Comparison of ENCODE assay signal across 8 mouse cellular contexts in genomic region chr3:58526408-58526737, GRCm38 (mm10). TPM values are rescaled to one million over a fixed set of nuclear protein-coding genes. Genes with fewer than 3 reads are reported as not detected.
A peak's percentile ranks its signal among the peaks of the same experiment; 100 is the strongest.
DNase-seq lines count a peak whose midpoint lies in the region; ATAC-seq and TF ChIP-seq lines count a peak whose summit lies in the region.

No protein-coding gene starts in this region.

- no peak for TF ChIP-seq EP300 in ES-Bruce4 (IDR thresholded peaks at IDR 0.05; ENCODE audit: insufficient read depth, low read depth, low read length)

- H3K9ac ChIP-seq in heart, embryonic 14.5 days (ENCODE audit: low read length) = peak overlapping the region; percentile 94
- peak overlapping the region; percentile 90 for H3K9ac ChIP-seq in ES-Bruce4 (ENCODE audit: low read depth, poor library complexity, severe bottlenecking)
- H3K9ac ChIP-seq in liver, embryonic 16.5 days (ENCODE audit: low read depth, low read length) = peak overlapping the region; percentile 92

- TF ChIP-seq CTCF in ES-Bruce4 (IDR thresholded peaks at IDR 0.05; ENCODE audit: low read depth, low read length) = no peak

- peaks cover 29% of the 10 kb centered on the region for H3K36me3 ChIP-seq in heart, embryonic 14.5 days (ENCODE audit: control insufficient read depth, insufficient read depth, low read length)
- H3K36me3 ChIP-seq in ES-Bruce4 (ENCODE audit: control insufficient read depth, insufficient read depth, low read length, poor library complexity, severe bottlenecking) = peaks cover 23% of the 10 kb centered on the region
- peaks cover 32% of the 10 kb centered on the region for H3K36me3 ChIP-seq in forebrain, embryonic 10.5 days (replicated peaks)
- H3K36me3 ChIP-seq in liver, embryonic 16.5 days (ENCODE audit: control insufficient read depth, insufficient read depth) = peaks cover 11% of the 10 kb centered on the region

- no peaks in the 10 kb centered on the region for H3K9me3 ChIP-seq in heart, embryonic 14.5 days (ENCODE audit: control insufficient read depth, low read length)
- H3K9me3 ChIP-seq in ES-Bruce4 (replicated peaks; ENCODE audit: control insufficient read depth, insufficient read depth, low read length, poor library complexity, severe bottlenecking) = no peaks in the 10 kb centered on the region
- H3K9me3 ChIP-seq in forebrain, embryonic 10.5 days = no peaks in the 10 kb centered on the region
- H3K9me3 ChIP-seq in liver, embryonic 16.5 days (replicated peaks; ENCODE audit: control insufficient read depth, low read length) = no peaks in the 10 kb centered on the region

- TF ChIP-seq POLR2A in ES-Bruce4 (IDR thresholded peaks at IDR 0.05; ENCODE audit: insufficient read depth, low read length) = no peak

- H3K27me3 ChIP-seq in heart, embryonic 14.5 days (ENCODE audit: control insufficient read depth, insufficient read depth, low read length) = no peaks in the 10 kb centered on the region
- no peaks in the 10 kb centered on the region for H3K27me3 ChIP-seq in ES-Bruce4 (ENCODE audit: control insufficient read depth, insufficient read depth, low read length, poor library complexity, severe bottlenecking)
- no peaks in the 10 kb centered on the region for H3K27me3 ChIP-seq in forebrain, embryonic 10.5 days (ENCODE audit: poor library complexity, severe bottlenecking)
- no peaks in the 10 kb centered on the region for H3K27me3 ChIP-seq in liver, embryonic 16.5 days (ENCODE audit: control insufficient read depth, insufficient read depth, low read depth, low read length)

- no peak for ATAC-seq in heart, embryonic 14.5 days (ENCODE audit: insufficient number of reproducible peaks, insufficient read depth, low FRiP score, low read depth)
- no peak for ATAC-seq in liver, embryonic 16.5 days (ENCODE audit: low read depth)

- peak overlapping the region in 1 of 2 experiments; percentile 93; a peak in 2 of 4 replicates for H3K27ac ChIP-seq in heart, embryonic 14.5 days (replicated peaks in 1 of 2; ENCODE audit: control insufficient read depth in 1 of 2, insufficient read depth in 1 of 2, low read depth in 2 of 2, low read length in 2 of 2)
- peak overlapping the region; percentile 90; the same call in 1 of the 2 replicates for H3K27ac ChIP-seq in ES-Bruce4 (ENCODE audit: insufficient read depth, low read length)
- peak overlapping the region; percentile 98 for H3K27ac ChIP-seq in forebrain, embryonic 10.5 days
- H3K27ac ChIP-seq in liver, embryonic 16.5 days (ENCODE audit: low read length) = peak overlapping the region; percentile 91

- H3K4me2 ChIP-seq in heart, embryonic 14.5 days (ENCODE audit: low read length) = peak overlapping the region; percentile 70
- peak overlapping the region; percentile 86 for H3K4me2 ChIP-seq in liver, embryonic 16.5 days (ENCODE audit: low read depth, low read length)

- peaks cover 0 to 14% of the 10 kb centered on the region in 2 experiments; a peak in 1 of 4 replicates for H3K4me1 ChIP-seq in heart, embryonic 14.5 days (ENCODE audit: control insufficient read depth in 2 of 2, insufficient read depth in 2 of 2, low read length in 2 of 2)
- no peaks in the 10 kb centered on the region for H3K4me1 ChIP-seq in ES-Bruce4 (ENCODE audit: control insufficient read depth, insufficient read depth, low read length)
- H3K4me1 ChIP-seq in forebrain, embryonic 10.5 days = peaks cover 22% of the 10 kb centered on the region
- H3K4me1 ChIP-seq in liver, embryonic 16.5 days (ENCODE audit: control insufficient read depth, low read depth, low read length) = peaks cover 6% of the 10 kb centered on the region

- peak overlapping the region; percentile 86 to 96; a peak in 3 of 4 replicates for H3K4me3 ChIP-seq in heart, embryonic 14.5 days (ENCODE audit: control insufficient read depth in 1 of 2, insufficient read depth in 1 of 2, low read depth in 1 of 2, low read length in 2 of 2)
- peak overlapping the region; percentile 81 for H3K4me3 ChIP-seq in ES-Bruce4 (ENCODE audit: low read depth, low read length)
- H3K4me3 ChIP-seq in forebrain, embryonic 10.5 days = peak overlapping the region; percentile 98
- peak overlapping the region; percentile 79 for H3K4me3 ChIP-seq in liver, embryonic 16.5 days (ENCODE audit: low read depth, low read length)

- 6% methylated on average over 4 of the region's 4 CpGs for WGBS in heart, embryonic 14.5 days
- 6% methylated on average over 4 of the region's 4 CpGs for WGBS in forebrain, embryonic 10.5 days
- WGBS in liver, embryonic 16.5 days (ENCODE audit: insufficient replicate concordance) = 3% methylated on average over 4 of the region's 4 CpGs

- DNase-seq in heart, adult 18-20 months = no peak
- DNase-seq in forebrain, embryonic 10.5 days (ENCODE audit: extremely low spot score, low spot score) = no peak
- DNase-seq in testis, postnatal 14 days (ENCODE audit: low spot score) = no peak
- no peak for DNase-seq in ovary, adult 18-20 months (ENCODE audit: low spot score)
- DNase-seq in cerebellum, adult 11-12 months = no peak

RNA-seq across cellular contexts. Expression of gene Serp1, which starts 0.7 kb away (rescaled TPM):
- polyA plus RNA-seq in heart, embryonic 14.5 days (2014; fragmentation: Nextera tagmentation; extraction: Ambion mirVana) = 83.9 and 85.4 TPM in 2 replicates
- total RNA-seq in heart, adult 18-20 months (2021) = 10 to 100 TPM; 12.0 to 15.1 TPM
- polyA plus RNA-seq in ES-Bruce4 (2011; ENCODE audit: insufficient read depth, insufficient read length, low read depth, missing spikeins) = 47.4 and 48.0 TPM in 2 replicates
- 142 and 146 TPM in 2 replicates for polyA plus RNA-seq in forebrain, embryonic 10.5 days (2016; fragmentation: Nextera tagmentation; extraction: Ambion mirVana)
- polyA plus RNA-seq in liver, embryonic 16.5 days (2015; fragmentation: Nextera tagmentation; extraction: Ambion mirVana) = 104 and 105 TPM in 2 replicates

RNA-seq across cellular contexts. Expression of gene Eif2a, which starts 0.8 kb away (rescaled TPM):
- 37.4 and 40.7 TPM in 2 replicates for polyA plus RNA-seq in heart, embryonic 14.5 days (2014; fragmentation: Nextera tagmentation; extraction: Ambion mirVana)
- total RNA-seq in heart, adult 18-20 months (2021) = 10 to 100 TPM; 35.8 to 43.2 TPM
- 184 and 196 TPM in 2 replicates for polyA plus RNA-seq in ES-Bruce4 (2011; ENCODE audit: insufficient read depth, insufficient read length, low read depth, missing spikeins)
- polyA plus RNA-seq in forebrain, embryonic 10.5 days (2016; fragmentation: Nextera tagmentation; extraction: Ambion mirVana) = 57.0 and 58.1 TPM in 2 replicates
- polyA plus RNA-seq in liver, embryonic 16.5 days (2015; fragmentation: Nextera tagmentation; extraction: Ambion mirVana) = 22.2 and 23.1 TPM in 2 replicates

RNA-seq across cellular contexts. Expression of gene Selenot, which starts 50.1 kb away (rescaled TPM):
- 21.1 and 23.1 TPM in 2 replicates for polyA plus RNA-seq in heart, embryonic 14.5 days (2014; fragmentation: Nextera tagmentation; extraction: Ambion mirVana)
- total RNA-seq in heart, adult 18-20 months (2021) = 100 to 1,000 TPM; 119 to 120 TPM
- 121 and 134 TPM in 2 replicates for polyA plus RNA-seq in ES-Bruce4 (2011; ENCODE audit: insufficient read depth, insufficient read length, low read depth, missing spikeins)
- polyA plus RNA-seq in forebrain, embryonic 10.5 days (2016; fragmentation: Nextera tagmentation; extraction: Ambion mirVana) = 15.7 and 18.1 TPM in 2 replicates
- polyA plus RNA-seq in liver, embryonic 16.5 days (2015; fragmentation: Nextera tagmentation; extraction: Ambion mirVana) = 9.7 and 11.7 TPM in 2 replicates
